Mouse (Mus musculus): ENCODE measurements at regions not wholly inside any gene's neighbourhood (a gene's known extent, or its start where the extent isn't known, plus 50 kb on each side); places are given as distances from the start of the nearest gene placed in this dataset.

GRCm38 (mm10) chr5:51941255-51941924 is 248.9 kb downstream of the Dhx15 start:
- no peak overlapping the region for H3K9ac ChIP-seq (ENCODE audit: low read length)
- no peak overlapping the region for H3K4me2 ChIP-seq (ENCODE audit: low read depth, low read length)
- WGBS: 36% methylated on average over 8 of the region's 8 CpGs
- H3K9me3 ChIP-seq (replicated peaks; ENCODE audit: control insufficient read depth, low read length): no peaks in the 10 kb centered on the region
- H3K36me3 ChIP-seq (ENCODE audit: control insufficient read depth, insufficient read depth, low read length): no peaks in the 10 kb centered on the region
- no peaks in the 10 kb centered on the region for H3K27me3 ChIP-seq (ENCODE audit: control insufficient read depth, insufficient read depth, low read length)
- no peak overlapping the region for H3K4me3 ChIP-seq (replicated peaks; ENCODE audit: low read length)
- peak; percentile 44 for ATAC-seq (ENCODE audit: insufficient read depth, low FRiP score)
- H3K4me1 ChIP-seq (ENCODE audit: control insufficient read depth, insufficient read depth, low read length): 0 out of 2 replicates have a peak, but pooled peaks cover 3% of the 10 kb centered on the region
- H3K27ac ChIP-seq (ENCODE audit: low read length): no peak overlapping the region

DNA sequence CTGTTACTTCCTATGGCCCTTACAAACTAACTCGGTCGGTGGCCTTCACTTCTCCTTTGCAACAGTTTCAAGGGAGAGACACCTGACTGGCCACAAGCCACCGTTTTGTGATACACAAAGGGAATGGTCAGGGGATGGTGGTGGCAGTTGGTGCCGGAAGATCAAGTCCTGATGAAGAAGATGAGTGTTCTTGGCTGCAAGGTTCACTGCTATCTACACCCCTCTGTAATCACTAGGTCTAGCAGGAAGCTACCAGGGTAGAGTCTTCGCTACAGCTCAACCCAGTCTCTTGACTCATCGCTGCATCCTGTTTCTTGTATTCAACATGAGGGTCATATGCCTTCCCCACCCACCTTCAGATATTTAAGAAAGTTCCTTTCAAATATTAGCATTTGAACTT is 251.5 kb downstream of the Dhx15 start:
- H3K4me1 ChIP-seq (ENCODE audit: control insufficient read depth, insufficient read depth, low read length): 0 out of 2 replicates have a peak, but pooled peaks cover 3% of the 10 kb centered on the region
- no peak overlapping the region for H3K4me3 ChIP-seq (replicated peaks; ENCODE audit: low read length)
- H3K9ac ChIP-seq (ENCODE audit: low read length): no peak overlapping the region
- no peaks in the 10 kb centered on the region for H3K36me3 ChIP-seq (ENCODE audit: control insufficient read depth, insufficient read depth, low read length)
- H3K4me2 ChIP-seq (ENCODE audit: low read depth, low read length): no peak overlapping the region
- WGBS: 86% methylated on average over 6 of the region's 6 CpGs
- no peaks in the 10 kb centered on the region for H3K27me3 ChIP-seq (ENCODE audit: control insufficient read depth, insufficient read depth, low read length)
- H3K9me3 ChIP-seq (replicated peaks; ENCODE audit: control insufficient read depth, low read length): no peaks in the 10 kb centered on the region
- no peak overlapping the region for H3K27ac ChIP-seq (ENCODE audit: low read length)
- ATAC-seq (ENCODE audit: insufficient read depth, low FRiP score): no peak

DNA sequence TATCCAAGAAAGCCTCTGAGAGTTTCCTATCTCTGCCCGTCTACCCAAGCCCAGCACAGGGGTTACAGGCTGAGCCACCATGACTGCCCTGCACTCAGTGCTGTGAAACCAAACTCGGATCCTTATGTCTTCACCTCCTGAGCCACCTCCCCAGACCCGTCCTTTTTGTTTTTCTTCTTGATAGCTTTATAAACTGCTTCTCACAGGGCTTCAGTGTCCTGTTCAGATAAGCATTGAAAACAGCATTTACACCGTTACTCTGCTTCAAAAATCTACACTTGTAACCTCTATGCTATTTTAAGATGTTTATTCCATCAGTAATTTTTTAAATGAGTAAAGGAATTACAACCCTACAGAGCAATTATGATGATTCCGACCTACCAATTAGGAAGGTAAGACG is 253.0 kb downstream of the Dhx15 start:
- H3K27ac ChIP-seq (ENCODE audit: low read length): no peak overlapping the region
- ATAC-seq (ENCODE audit: insufficient read depth, low FRiP score): no peak
- H3K4me3 ChIP-seq (replicated peaks; ENCODE audit: low read length): no peak overlapping the region
- no peaks in the 10 kb centered on the region for H3K27me3 ChIP-seq (ENCODE audit: control insufficient read depth, insufficient read depth, low read length)
- WGBS: 77% methylated on average over 6 of the region's 6 CpGs
- H3K9ac ChIP-seq (ENCODE audit: low read length): no peak overlapping the region
- H3K4me1 ChIP-seq (ENCODE audit: control insufficient read depth, insufficient read depth, low read length): 0 out of 2 replicates have a peak, but pooled peaks cover 3% of the 10 kb centered on the region
- H3K36me3 ChIP-seq (ENCODE audit: control insufficient read depth, insufficient read depth, low read length): no peaks in the 10 kb centered on the region
- H3K4me2 ChIP-seq (ENCODE audit: low read depth, low read length): no peak overlapping the region
- H3K9me3 ChIP-seq (replicated peaks; ENCODE audit: control insufficient read depth, low read length): no peaks in the 10 kb centered on the region

GRCm38 (mm10) chr5:51935391-51936354 is 254.6 kb downstream of the Dhx15 start:
- WGBS: 70% methylated on average over 17 of the region's 17 CpGs
- H3K36me3 ChIP-seq (ENCODE audit: control insufficient read depth, insufficient read depth, low read length): no peaks in the 10 kb centered on the region
- H3K4me1 ChIP-seq (ENCODE audit: control insufficient read depth, insufficient read depth, low read length): no peaks in the 10 kb centered on the region
- H3K9ac ChIP-seq (ENCODE audit: low read length): no peak overlapping the region
- H3K4me2 ChIP-seq (ENCODE audit: low read depth, low read length): no peak overlapping the region
- no peak overlapping the region for H3K27ac ChIP-seq (ENCODE audit: low read length)
- no peaks in the 10 kb centered on the region for H3K9me3 ChIP-seq (replicated peaks; ENCODE audit: control insufficient read depth, low read length)
- no peak for ATAC-seq (ENCODE audit: insufficient read depth, low FRiP score)
- no peak overlapping the region for H3K4me3 ChIP-seq (replicated peaks; ENCODE audit: low read length)
- H3K27me3 ChIP-seq (ENCODE audit: control insufficient read depth, insufficient read depth, low read length): no peaks in the 10 kb centered on the region

DNA sequence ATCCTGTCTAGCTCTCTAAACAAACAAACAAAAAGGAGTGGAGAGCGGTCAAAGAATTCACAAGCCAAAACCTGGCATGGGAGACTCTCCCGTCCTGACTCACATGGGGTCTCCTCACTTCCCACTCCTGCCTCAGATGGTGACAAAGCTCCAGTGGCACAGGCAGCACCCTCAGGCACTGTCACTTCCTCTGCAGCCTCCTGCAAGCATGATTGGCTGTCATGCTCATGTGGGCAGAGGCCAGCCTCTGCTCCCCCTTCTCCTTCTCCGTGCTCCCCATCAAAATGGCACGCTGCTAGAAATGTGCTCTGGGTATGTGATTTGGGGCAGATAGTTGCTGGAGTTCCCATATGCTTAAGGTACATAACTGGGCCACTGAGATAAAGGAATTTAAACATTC is 255.4 kb downstream of the Dhx15 start:
- ATAC-seq (ENCODE audit: insufficient read depth, low FRiP score): no peak
- Histone ChIP-seq H3K36me3 (ENCODE audit: control insufficient read depth, insufficient read depth, low read length) (no peaks in the 10 kb centered on the region), H3K27ac (ENCODE audit: low read length) (no peak overlapping the region), H3K9ac (ENCODE audit: low read length) (no peak overlapping the region), H3K4me1 (ENCODE audit: control insufficient read depth, insufficient read depth, low read length) (no peaks in the 10 kb centered on the region), H3K4me2 (ENCODE audit: low read depth, low read length) (no peak overlapping the region), H3K9me3 (replicated peaks; ENCODE audit: control insufficient read depth, low read length) (no peaks in the 10 kb centered on the region), H3K27me3 (ENCODE audit: control insufficient read depth, insufficient read depth, low read length) (no peaks in the 10 kb centered on the region), H3K4me3 (replicated peaks; ENCODE audit: low read length) (no peak overlapping the region)
- WGBS: 70% methylated on average over 4 of the region's 4 CpGs

DNA sequence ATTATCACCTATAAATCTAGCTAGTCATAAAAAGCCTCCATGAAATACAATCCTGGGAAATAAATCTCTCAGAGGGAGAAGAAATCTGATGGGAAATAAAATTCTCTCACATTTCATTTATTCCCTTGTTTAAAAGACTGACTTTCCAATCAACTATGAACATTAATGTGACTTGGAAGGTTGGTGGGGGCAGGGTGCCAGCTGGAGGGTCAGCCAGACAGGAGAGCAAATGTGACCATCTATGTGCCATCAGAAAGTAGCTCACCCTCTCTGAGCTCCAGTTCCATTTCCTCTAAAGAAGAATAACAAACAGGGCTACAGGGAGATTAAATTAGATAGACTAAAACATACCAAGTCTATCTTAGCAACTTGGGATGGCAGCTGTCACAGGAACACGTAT is 257.0 kb downstream of the Dhx15 start:
- Histone ChIP-seq H3K9ac (ENCODE audit: low read length) (no peak overlapping the region), H3K4me2 (ENCODE audit: low read depth, low read length) (no peak overlapping the region), H3K36me3 (ENCODE audit: control insufficient read depth, insufficient read depth, low read length) (no peaks in the 10 kb centered on the region), H3K4me1 (ENCODE audit: control insufficient read depth, insufficient read depth, low read length) (no peaks in the 10 kb centered on the region), H3K4me3 (replicated peaks; ENCODE audit: low read length) (no peak overlapping the region), H3K27ac (ENCODE audit: low read length) (no peak overlapping the region), H3K9me3 (replicated peaks; ENCODE audit: control insufficient read depth, low read length) (no peaks in the 10 kb centered on the region), H3K27me3 (ENCODE audit: control insufficient read depth, insufficient read depth, low read length) (no peaks in the 10 kb centered on the region)
- 84% methylated on average over 1 of the region's 1 CpGs for whole genome bisulfite sequencing
- ATAC-seq (ENCODE audit: insufficient read depth, low FRiP score): no peak

GRCm38 (mm10) chr5:51930416-51930815 is 259.9 kb downstream of the Dhx15 start:
- H3K27me3 ChIP-seq (ENCODE audit: control insufficient read depth, insufficient read depth, low read length): no peaks in the 10 kb centered on the region
- WGBS: 85% methylated on average over 3 of the region's 3 CpGs

GRCm38 (mm10) chr5:51928801-51929200 is 261.5 kb downstream of the Dhx15 start:
- no peaks in the 10 kb centered on the region for H3K36me3 ChIP-seq (ENCODE audit: control insufficient read depth, insufficient read depth, low read length)
- H3K27me3 ChIP-seq (ENCODE audit: control insufficient read depth, insufficient read depth, low read length): no peaks in the 10 kb centered on the region
- H3K4me3 ChIP-seq (replicated peaks; ENCODE audit: low read length): no peak overlapping the region
- WGBS: 74% methylated on average over 3 of the region's 3 CpGs
- no peak for ATAC-seq (ENCODE audit: insufficient read depth, low FRiP score)
- H3K9ac ChIP-seq (ENCODE audit: low read length): no peak overlapping the region
- H3K27ac ChIP-seq (ENCODE audit: low read length): no peak overlapping the region
- no peaks in the 10 kb centered on the region for H3K4me1 ChIP-seq (ENCODE audit: control insufficient read depth, insufficient read depth, low read length)
- no peak overlapping the region for H3K4me2 ChIP-seq (ENCODE audit: low read depth, low read length)
- no peaks in the 10 kb centered on the region for H3K9me3 ChIP-seq (replicated peaks; ENCODE audit: control insufficient read depth, low read length)

More at GRCm38 (mm10) chr5:51930416-51930815, 259.9 kb downstream of the Dhx15 start:
- Histone ChIP-seq H3K36me3 (ENCODE audit: control insufficient read depth, insufficient read depth, low read length) (no peaks in the 10 kb centered on the region), H3K27ac (ENCODE audit: low read length) (no peak overlapping the region), H3K4me1 (ENCODE audit: control insufficient read depth, insufficient read depth, low read length) (no peaks in the 10 kb centered on the region), H3K4me2 (ENCODE audit: low read depth, low read length) (no peak overlapping the region), H3K4me3 (replicated peaks; ENCODE audit: low read length) (no peak overlapping the region), H3K9ac (ENCODE audit: low read length) (no peak overlapping the region), H3K9me3 (replicated peaks; ENCODE audit: control insufficient read depth, low read length) (no peaks in the 10 kb centered on the region)
- no peak for ATAC-seq (ENCODE audit: insufficient read depth, low FRiP score)

- Histone ChIP-seq H3K36me3 (ENCODE audit: control insufficient read depth, insufficient read depth, low read length) (no peaks in the 10 kb centered on the region), H3K27me3 (ENCODE audit: control insufficient read depth, insufficient read depth, low read length) (no peaks in the 10 kb centered on the region), H3K4me2 (ENCODE audit: low read depth, low read length) (no peak overlapping the region), H3K27ac (ENCODE audit: low read length) (no peak overlapping the region), H3K4me3 (replicated peaks; ENCODE audit: low read length) (no peak overlapping the region), H3K9me3 (replicated peaks; ENCODE audit: control insufficient read depth, low read length) (no peaks in the 10 kb centered on the region), H3K4me1 (ENCODE audit: control insufficient read depth, insufficient read depth, low read length) (no peaks in the 10 kb centered on the region), H3K9ac (ENCODE audit: low read length) (no peak overlapping the region)
- WGBS: 83% methylated on average over 7 of the region's 7 CpGs
- ATAC-seq (ENCODE audit: insufficient read depth, low FRiP score): no peak
These were observed 266.9 kb downstream of the Dhx15 start for GRCm38 (mm10) chr5:51923417-51923816.

Data from stomach, embryonic 16.5 days (tissue).